Mouse (Mus musculus) liver, postnatal 0 days (tissue): ENCODE measurements around the gene S100a9.

Source experiments
- CTCF ChIP-seq: sonication (generic); IDR thresholded peaks from 2 replicates; pipeline ENCODE4 v1.5.1; 2016; ENCODE audit warnings: antibody characterized with exemption, low read depth
- EP300 ChIP-seq: IDR thresholded peaks from 2 replicates; pipeline ENCODE4 v1.6.1; 2016; ENCODE audit warnings: antibody characterized with exemption, low read depth, mild to moderate bottlenecking

- TF ChIP-seq CTCF (peak; percentile 79), EP300 (no peak)
Observed at GRCm38 (mm10) chr3:90652878-90653508, 42.5 kb downstream of the S100a9 start.
